Mouse (Mus musculus) myocyte (in vitro differentiated cells): ENCODE measurements around the gene Rhbdl2. TPM values are rescaled to one million over a fixed set of nuclear protein-coding genes. Genes with fewer than 3 reads are reported as not detected.

ENCODE experiments used
- H3K27me3 ChIP-seq: one replicate; pipeline ENCODE4 v1.6.1; 2011; ENCODE audit not compliant: control insufficient read depth, insufficient read depth, insufficient read length
- H3K36me3 ChIP-seq: one replicate; pipeline ENCODE4 v1.6.1; 2011; ENCODE audit not compliant: control insufficient read depth, insufficient read depth
- H3K4me2 ChIP-seq: one replicate; pipeline ENCODE4 v1.6.1; 2011; ENCODE audit warnings: low read depth, control low read depth
- H3K4me3 ChIP-seq: one replicate; pipeline ENCODE4 v1.5.1; 2011; ENCODE audit warnings: mild to moderate bottlenecking, control low read depth, moderate library complexity
- H3K79me2 ChIP-seq: one replicate; pipeline ENCODE4 v1.6.1; 2011; ENCODE audit not compliant: control insufficient read depth, insufficient read depth
- H3ac ChIP-seq: one replicate; pipeline ENCODE4 v1.6.1; 2011; ENCODE audit not compliant: control insufficient read depth, insufficient read length
- CEBPB ChIP-seq: IDR thresholded peaks from 2 replicates; pipeline ENCODE4 v1.6.1; 2011; ENCODE audit warnings: mild to moderate bottlenecking, moderate library complexity; ENCODE audit not compliant: poor library complexity, insufficient read depth, severe bottlenecking
- E2F4 ChIP-seq: IDR thresholded peaks from one replicate; pipeline ENCODE4 v1.6.1; 2011; ENCODE audit warnings: mild to moderate bottlenecking, control low read depth, moderate library complexity; ENCODE audit not compliant: insufficient read depth
- MAX ChIP-seq: IDR thresholded peaks from one replicate; pipeline ENCODE4 v1.6.1; 2011; ENCODE audit warnings: low read depth, mild to moderate bottlenecking, control low read depth
- MYOD1 ChIP-seq, 3 experiments: IDR thresholded peaks; one replicate each; pipeline ENCODE4 v1.6.1; 2011; ENCODE audit warnings: control low read depth in 2 of 3, low read depth in 2 of 3, mild to moderate bottlenecking in 2 of 3, moderate library complexity in 1 of 3; ENCODE audit not compliant: insufficient read length in 2 of 3, control insufficient read depth in 1 of 3
- MYOG ChIP-seq, 3 experiments: IDR thresholded peaks; one replicate each; pipeline ENCODE4 v1.6.1; 2011; ENCODE audit warnings: control low read depth in 2 of 3, low read depth in 2 of 3, mild to moderate bottlenecking in 2 of 3; ENCODE audit not compliant: insufficient read length in 2 of 3, control insufficient read depth in 1 of 3, insufficient read depth in 1 of 3
- POLR2A ChIP-seq: IDR thresholded peaks from one replicate; pipeline ENCODE4 v1.6.1; 2011; ENCODE audit warnings: low read depth, mild to moderate bottlenecking, control low read depth, moderate library complexity; ENCODE audit not compliant: insufficient read length
- POLR2AphosphoS2 ChIP-seq: IDR thresholded peaks from one replicate; pipeline ENCODE4 v1.6.1; 2011; ENCODE audit warnings: low read depth, control low read depth; ENCODE audit not compliant: insufficient read length
- REST ChIP-seq: IDR thresholded peaks from one replicate; pipeline ENCODE4 v1.6.1; 2011; ENCODE audit warnings: mild to moderate bottlenecking, control low read depth, moderate library complexity; ENCODE audit not compliant: insufficient read depth, insufficient read length
- SRF ChIP-seq: IDR thresholded peaks from one replicate; pipeline ENCODE4 v1.6.1; 2011; ENCODE audit warnings: low read depth; ENCODE audit not compliant: control insufficient read depth, insufficient read length
- TCF12 ChIP-seq: IDR thresholded peaks from one replicate; pipeline ENCODE4 v1.6.1; 2011; ENCODE audit warnings: mild to moderate bottlenecking, control low read depth; ENCODE audit not compliant: poor library complexity, insufficient read depth, severe bottlenecking
- TCF3 ChIP-seq: IDR thresholded peaks from one replicate; pipeline ENCODE4 v1.6.1; 2011; ENCODE audit warnings: low read depth, control low read depth; ENCODE audit not compliant: insufficient read length
- USF1 ChIP-seq: IDR thresholded peaks from one replicate; pipeline ENCODE4 v1.6.1; 2011; ENCODE audit warnings: low read depth, mild to moderate bottlenecking, control low read depth, moderate library complexity
- polyA plus RNA-seq: library from polyadenylated mRNA; unstranded; fragments of >200 nt; fragmentation: generic; extraction: Trizol; gene quantifications from one replicate; pipeline ENCODE4 v1.2.1, GENCODE M21; 2012; ENCODE audit warnings: missing spikeins

Gene Rhbdl2
- polyA plus RNA-seq, 1 experiment, result 2.7 TPM

DNA sequence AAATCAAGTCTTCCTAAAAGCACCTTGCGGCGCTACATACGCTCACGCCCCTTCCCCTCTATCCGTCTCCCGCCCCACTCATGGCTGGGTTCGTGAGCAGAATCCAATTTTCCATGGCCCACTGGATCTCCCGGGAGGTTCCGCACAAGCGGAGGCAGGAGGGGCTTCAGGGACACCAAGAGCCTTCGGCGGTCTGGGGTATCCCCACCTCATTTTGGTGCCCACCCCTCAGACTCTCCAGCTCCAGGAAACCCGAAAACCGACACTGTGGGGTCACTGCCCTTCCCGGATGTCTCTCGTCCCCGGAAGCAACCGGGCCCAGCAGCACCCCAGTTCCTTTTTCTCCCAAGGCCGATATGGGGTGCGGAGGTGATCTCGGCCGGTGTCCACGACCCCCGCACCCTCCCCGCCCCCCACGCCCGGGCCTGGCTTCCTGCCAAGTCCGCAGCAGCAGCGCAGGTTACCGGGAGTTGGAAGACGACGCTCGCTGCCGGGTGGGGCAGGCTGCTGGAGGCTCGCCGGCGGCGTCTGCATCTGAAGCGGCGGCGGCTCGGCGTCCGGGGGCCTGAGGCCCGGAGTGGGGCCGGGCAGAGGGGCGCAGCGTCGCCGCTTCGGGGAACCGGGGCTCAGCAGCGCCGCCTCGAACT is 38.1 kb upstream of the Rhbdl2 start:
- Histone ChIP-seq H3K27me3 (no peaks in the 10 kb centered on the region), H3K79me2 (peaks cover 52% of the 10 kb centered on the region), H3ac (peak overlapping the region; percentile 91), H3K4me3 (peak overlapping the region; percentile 87), H3K4me2 (peak overlapping the region; percentile 96), H3K36me3 (peaks cover 4% of the 10 kb centered on the region)
- TF ChIP-seq CEBPB, result no peak
- no peak for TF ChIP-seq USF1
- no peak for TF ChIP-seq E2F4
- no peak for TF ChIP-seq TCF12
- TF ChIP-seq REST, result no peak
- TF ChIP-seq TCF3, result no peak
- TF ChIP-seq POLR2A, result no peak

DNA sequence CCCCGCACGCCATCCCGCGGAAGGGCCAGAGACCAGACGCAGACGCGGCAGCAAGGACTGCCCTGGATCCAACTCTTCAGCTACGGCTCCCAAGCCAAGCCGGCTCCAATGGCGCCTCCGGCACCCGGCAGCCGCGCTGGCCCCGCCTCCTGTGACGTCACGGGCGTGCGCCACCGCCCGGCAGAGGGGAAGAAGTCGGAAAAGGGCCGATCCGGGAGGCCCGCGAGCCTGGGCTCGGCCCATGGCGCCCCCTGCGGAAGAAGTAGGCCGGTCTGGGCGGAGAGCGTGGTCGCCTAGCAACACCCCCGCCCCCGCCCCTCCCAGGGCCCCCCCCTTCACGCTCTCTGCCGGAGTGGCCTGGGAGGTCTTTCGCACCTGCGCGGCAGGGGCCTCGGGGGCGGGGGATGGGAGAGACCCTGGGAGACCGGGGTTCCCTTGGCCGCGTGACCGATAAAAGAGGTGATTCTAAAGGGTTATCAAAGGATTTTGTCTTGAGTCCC is 37.5 kb upstream of the Rhbdl2 start, which contains the start of gene Akirin1:
Akirin1 (minus strand) TSS at position 194 of the 500 bp plus-strand sequence.
- Histone ChIP-seq H3K79me2 (peaks cover 46% of the 10 kb centered on the region), H3ac (peak within 1 kb of the TSS; percentile 91), H3K4me2 (peak within 1 kb of the TSS; percentile 96), H3K4me3 (peak within 1 kb of the TSS; percentile 87), H3K36me3 (peaks cover 4% of the 10 kb centered on the region), H3K27me3 (no peaks in the 10 kb centered on the region)
- TF ChIP-seq E2F4 (peak; percentile 10), POLR2A (peak; percentile 88), MYOG (IDR thresholded peaks at IDR 0.05; ENCODE audit: control insufficient read depth in 1 of 3, insufficient read depth in 1 of 3, insufficient read length in 2 of 3, low read depth in 2 of 3) (peak in 1 of 3 experiments; percentile 33), SRF (no peak), CEBPB (no peak), MYOD1 (IDR thresholded peaks at IDR 0.05; ENCODE audit: control insufficient read depth in 1 of 3, insufficient read length in 2 of 3, low read depth in 2 of 3) (peak in 1 of 3 experiments; percentile 9), POLR2AphosphoS2 (peak; percentile 85)

DNA sequence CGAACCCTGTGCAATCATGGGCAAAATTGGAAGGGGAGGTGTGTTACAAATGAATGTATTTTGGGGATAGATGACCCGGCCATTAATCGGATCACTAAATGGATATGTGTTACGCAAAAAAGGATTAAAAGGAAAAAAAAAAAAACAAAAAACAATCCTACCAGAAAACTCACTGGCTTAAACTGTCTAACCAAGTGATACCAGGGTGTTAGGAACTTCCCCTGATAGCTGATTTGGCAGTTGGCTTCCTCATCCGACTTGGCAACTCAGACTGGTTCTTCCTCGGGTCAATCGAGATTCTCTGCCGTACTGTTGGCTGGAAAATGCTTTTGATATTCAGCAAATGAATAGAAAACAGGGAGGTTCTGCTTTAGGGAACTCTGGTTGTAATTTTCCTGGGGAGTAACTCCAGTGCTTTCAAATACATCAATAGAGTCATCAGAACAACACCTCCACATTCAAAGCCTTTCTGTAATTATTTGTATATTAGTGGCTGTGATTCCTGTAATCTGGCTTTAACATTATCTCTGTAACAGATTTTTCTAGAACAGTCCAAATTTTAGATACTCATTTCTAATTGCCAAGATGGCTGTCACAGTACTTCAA is 36.9 kb upstream of the Rhbdl2 start:
- peak overlapping the region; percentile 91 for H3ac ChIP-seq
- peak overlapping the region; percentile 92 for H3K4me2 ChIP-seq
- H3K79me2 ChIP-seq, result peaks cover 40% of the 10 kb centered on the region

DNA sequence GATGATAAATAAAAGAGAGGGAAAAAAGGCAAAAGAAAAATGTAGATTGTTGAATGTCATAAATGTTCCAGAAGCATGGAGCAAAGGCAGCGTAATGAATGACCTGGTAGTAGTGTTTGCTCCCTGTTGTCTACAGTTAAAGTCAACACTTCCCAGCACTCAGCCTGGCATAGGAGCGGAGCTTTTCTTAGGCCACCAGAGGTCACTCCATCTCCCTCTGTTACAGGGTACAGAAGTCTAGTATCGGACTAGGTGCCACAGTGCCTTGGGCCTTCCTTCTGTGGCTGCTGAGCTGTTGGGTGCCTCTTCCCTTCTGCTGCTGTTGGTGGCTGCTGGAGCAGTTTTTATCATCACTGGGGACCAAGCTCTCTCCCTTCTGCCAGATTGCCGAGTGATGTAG is 29.4 kb upstream of the Rhbdl2 start:
- TF ChIP-seq E2F4, result no peak
- Histone ChIP-seq H3K36me3 (no peaks in the 10 kb centered on the region), H3ac (no peak overlapping the region), H3K27me3 (no peaks in the 10 kb centered on the region), H3K4me2 (no peak overlapping the region), H3K79me2 (no peaks in the 10 kb centered on the region), H3K4me3 (no peak overlapping the region)

More for the DNA sequence above, 36.9 kb upstream of the Rhbdl2 start:
- Histone ChIP-seq H3K4me3 (peak overlapping the region; percentile 87), H3K27me3 (no peaks in the 10 kb centered on the region), H3K36me3 (peaks cover 4% of the 10 kb centered on the region)
- TF ChIP-seq MYOG (IDR thresholded peaks at IDR 0.05; ENCODE audit: control insufficient read depth in 1 of 3, insufficient read depth in 1 of 3, insufficient read length in 2 of 3, low read depth in 2 of 3) (no peak), TCF3 (no peak), E2F4 (no peak), MYOD1 (IDR thresholded peaks at IDR 0.05; ENCODE audit: control insufficient read depth in 1 of 3, insufficient read length in 2 of 3, low read depth in 2 of 3) (no peak), SRF (no peak), MAX (no peak), CEBPB (no peak), POLR2A (no peak), POLR2AphosphoS2 (no peak)

DNA sequence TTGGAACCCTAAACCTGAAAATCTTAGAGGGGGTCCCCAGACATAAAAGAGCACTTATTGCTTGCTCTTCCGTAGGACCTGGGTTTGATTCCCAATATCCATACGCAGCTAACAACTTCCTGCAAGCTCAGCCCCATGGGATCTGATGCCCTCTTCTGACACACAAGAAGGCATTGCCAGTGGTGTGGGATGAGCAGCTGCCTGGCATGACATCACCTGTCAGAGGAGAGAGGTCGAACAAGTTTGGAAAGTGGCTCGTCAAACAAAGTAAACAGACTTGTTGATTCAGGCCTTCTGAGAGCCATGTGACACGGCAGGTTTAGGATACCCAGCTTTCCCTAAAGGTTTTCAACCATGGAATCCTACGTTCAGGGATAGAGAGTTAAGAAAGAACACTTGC is 22.6 kb upstream of the Rhbdl2 start:
- Histone ChIP-seq H3K79me2 (no peaks in the 10 kb centered on the region), H3K36me3 (no peaks in the 10 kb centered on the region), H3ac (no peak overlapping the region), H3K4me3 (no peak overlapping the region), H3K27me3 (no peaks in the 10 kb centered on the region), H3K4me2 (no peak overlapping the region)
- peak in 1 of 3 experiments; percentile 40 for TF ChIP-seq MYOG (IDR thresholded peaks at IDR 0.05; ENCODE audit: control insufficient read depth in 1 of 3, insufficient read depth in 1 of 3, insufficient read length in 2 of 3, low read depth in 2 of 3)
- TF ChIP-seq MAX, result no peak
- TF ChIP-seq MYOD1 (IDR thresholded peaks at IDR 0.05; ENCODE audit: control insufficient read depth in 1 of 3, insufficient read length in 2 of 3, low read depth in 2 of 3), result peak in 1 of 3 experiments; percentile 59
- TF ChIP-seq E2F4, result no peak
